Mouse (Mus musculus) cerebellum, adult 2 months (tissue): Measurements from ENCODE around the gene Colgalt1.

Experiments
- CTCF ChIP-seq: fragments of 200-500 bp; IDR thresholded peaks from 2 replicates; pipeline ENCODE4 v1.5.1; 2011; ENCODE audit warnings: low read depth, mild to moderate bottlenecking, control low read depth, low read length, moderate library complexity, borderline replicate concordance; ENCODE audit not compliant: insufficient read depth
- POLR2A ChIP-seq: fragments of 200-500 bp; IDR thresholded peaks from 2 replicates; pipeline ENCODE4 v1.6.1; 2011; ENCODE audit warnings: low read length, control low read depth, borderline replicate concordance; ENCODE audit not compliant: insufficient read depth

DNA sequence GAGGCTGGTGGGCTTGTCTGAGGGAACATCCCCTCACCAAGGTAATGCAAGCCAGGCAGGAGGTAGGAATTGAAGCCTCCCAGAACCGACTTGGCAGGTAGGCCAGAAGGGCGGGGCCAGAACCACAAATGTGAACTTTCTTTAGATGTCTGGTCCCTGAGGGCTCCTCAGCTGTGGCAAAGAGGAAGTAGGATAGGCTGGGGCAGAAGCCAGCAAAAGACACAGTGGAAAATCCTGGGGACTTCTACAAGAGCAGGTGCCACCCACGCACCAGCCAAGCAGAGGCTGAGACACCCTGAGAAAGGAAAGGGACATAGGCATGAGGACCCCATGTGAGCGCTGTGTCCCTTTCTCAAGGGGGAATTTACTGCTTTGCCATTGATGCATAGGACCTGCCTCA lies 14.0 kb upstream of the Colgalt1 start:
- TF ChIP-seq CTCF (no peak), POLR2A (no peak)
